Mouse (Mus musculus) embryonic fibroblast, embryonic 13.5 days (primary cell): Measurements from ENCODE around the gene Bmp2k.

Experiments used
- CTCF ChIP-seq: IDR thresholded peaks from 2 replicates; pipeline ENCODE4 v1.5.1; 2011; ENCODE audit warnings: mild to moderate bottlenecking, control low read depth, low read length, moderate library complexity, borderline replicate concordance; ENCODE audit not compliant: insufficient read depth
- POLR2A ChIP-seq: IDR thresholded peaks from 2 replicates; pipeline ENCODE4 v1.6.1; 2011; ENCODE audit warnings: low read depth, mild to moderate bottlenecking, control low read depth, low read length, moderate library complexity

GRCm38 (mm10) chr5:96961852-96962251 is 35.6 kb upstream of the Bmp2k start:
- TF ChIP-seq CTCF (no peak), POLR2A (no peak)
